Mouse (Mus musculus) brain, embryonic 14.5 days (tissue): ENCODE data around the gene Dhrs4. TPM values are rescaled to one million over a fixed set of nuclear protein-coding genes. Genes with fewer than 3 reads are reported as not detected.

Experiments used
- DNase-seq: peaks from one replicate; pipeline ENCODE4 v3.0.0-alpha.2; 2011; ENCODE audit warnings: low read depth
- CTCF ChIP-seq: fragments of 200-500 bp; IDR thresholded peaks from 2 replicates; pipeline ENCODE4 v1.5.1; 2012; ENCODE audit warnings: inconsistent platforms, mild to moderate bottlenecking, moderate library complexity, borderline replicate concordance; ENCODE audit not compliant: insufficient read depth, insufficient read length; ENCODE audit errors: extremely low read depth
- POLR2A ChIP-seq: fragments of 200-500 bp; IDR thresholded peaks from 2 replicates; pipeline ENCODE4 v1.6.1; 2012; ENCODE audit warnings: mild to moderate bottlenecking, inconsistent platforms, borderline replicate concordance; ENCODE audit not compliant: poor library complexity, insufficient read depth, insufficient read length, severe bottlenecking; ENCODE audit errors: extremely low read depth
- polyA plus RNA-seq: library from polyadenylated mRNA; depleted of rRNA; stranded (reverse); fragments of >200 nt; gene quantifications from 2 replicates; pipeline ENCODE4 v1.2.3, GENCODE M21; 2012

Gene Dhrs4
- polyA plus RNA-seq, 1 experiment, result 16.0 TPM

- no peak for TF ChIP-seq POLR2A
- no peak for TF ChIP-seq CTCF
- no peak for DNase-seq
These were observed 8.3 kb downstream of the Dhrs4 start for GRCm38 (mm10) chr14:55486836-55487235.

GRCm38 (mm10) chr14:55490361-55491201 lies 12.0 kb downstream of the Dhrs4 start, which contains the start of gene Carmil3:
Gene Carmil3, plus strand, starts transcription at chr14:55490651.
- peak; percentile 97 for DNase-seq
- no peak for TF ChIP-seq CTCF
- peak; percentile 89 for TF ChIP-seq POLR2A

GRCm38 (mm10) chr14:55491291-55491833 lies 12.8 kb downstream of the Dhrs4 start:
- peak; percentile 74 for DNase-seq
- no peak for TF ChIP-seq CTCF
- no peak for TF ChIP-seq POLR2A

- peak; percentile 87 for DNase-seq
- TF ChIP-seq POLR2A (no peak), CTCF (no peak)
These were observed 13.5 kb downstream of the Dhrs4 start for GRCm38 (mm10) chr14:55492103-55492502.

- DNase-seq, result no peak
These were observed 17.1 kb downstream of the Dhrs4 start for GRCm38 (mm10) chr14:55495509-55496240.

GRCm38 (mm10) chr14:55496761-55497448 lies 18.3 kb downstream of the Dhrs4 start:
- DNase-seq, result no peak
- TF ChIP-seq POLR2A, result no peak
- TF ChIP-seq CTCF, result no peak

More at GRCm38 (mm10) chr14:55495509-55496240, 17.1 kb downstream of the Dhrs4 start:
- TF ChIP-seq POLR2A (no peak), CTCF (no peak)

- peak; percentile 81 for DNase-seq
- TF ChIP-seq POLR2A (no peak), CTCF (peak; percentile 99)
These were observed 18.9 kb downstream of the Dhrs4 start for GRCm38 (mm10) chr14:55497449-55497821.

GRCm38 (mm10) chr14:55505612-55506011 lies 27.1 kb downstream of the Dhrs4 start:
- no peak for DNase-seq
- TF ChIP-seq POLR2A, result no peak
- TF ChIP-seq CTCF, result no peak

- TF ChIP-seq CTCF (no peak), POLR2A (no peak)
- no peak for DNase-seq
These were observed 29.2 kb downstream of the Dhrs4 start for GRCm38 (mm10) chr14:55507801-55508200.

GRCm38 (mm10) chr14:55509540-55509939 lies 31.0 kb downstream of the Dhrs4 start:
- TF ChIP-seq POLR2A (no peak), CTCF (no peak)
- DNase-seq, result no peak

GRCm38 (mm10) chr14:55510125-55510731 lies 31.7 kb downstream of the Dhrs4 start, which contains the start of gene Cpne6:
Gene Cpne6, plus strand, starts transcription at chr14:55510445.
- peak; percentile 22 for DNase-seq
- TF ChIP-seq CTCF (no peak), POLR2A (no peak)
